Mouse (Mus musculus): ENCODE data around the gene Zfp362. TPM values are rescaled to one million over a fixed set of nuclear protein-coding genes. Genes with fewer than 3 reads are reported as not detected.

The Zfp362 gene
- polyA plus RNA-seq, 1 experiment from 2014 or later = 35.9 TPM

DNA sequence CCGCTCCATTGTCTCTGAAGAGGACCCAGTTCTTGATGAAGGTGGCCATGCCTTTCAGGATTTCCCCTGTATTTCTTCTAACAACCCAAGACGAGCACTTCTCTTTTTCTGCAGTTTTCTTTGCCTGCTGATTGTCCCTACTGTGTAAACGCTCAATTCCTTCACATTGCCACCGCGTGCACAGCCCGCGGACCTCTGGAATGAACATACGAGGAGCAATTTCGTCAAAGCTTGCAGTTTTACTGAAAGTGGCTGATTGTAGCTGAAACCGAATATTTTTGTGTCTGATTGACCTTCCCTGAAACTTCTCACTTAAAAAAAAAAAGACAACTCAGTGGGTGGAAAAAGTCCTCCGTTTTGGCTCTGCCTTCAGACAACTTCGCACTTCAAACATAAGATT, 14.7 kb upstream of the Zfp362 start:
- DNase-seq (ENCODE audit: low spot score) = no peak
- no peaks in the 10 kb centered on the region for H3K9me3 ChIP-seq
- H3K27me3 ChIP-seq (ENCODE audit: insufficient read depth, poor library complexity, severe bottlenecking) = no peaks in the 10 kb centered on the region
- peaks cover 9% of the 10 kb centered on the region; the same call in 1 of the 2 replicates for H3K4me1 ChIP-seq
- H3K4me3 ChIP-seq = no peak overlapping the region
- H3K27ac ChIP-seq = no peak overlapping the region
- 71% methylated on average over 12 of the region's 12 CpGs for WGBS
- H3K36me3 ChIP-seq = no peaks in the 10 kb centered on the region

DNA sequence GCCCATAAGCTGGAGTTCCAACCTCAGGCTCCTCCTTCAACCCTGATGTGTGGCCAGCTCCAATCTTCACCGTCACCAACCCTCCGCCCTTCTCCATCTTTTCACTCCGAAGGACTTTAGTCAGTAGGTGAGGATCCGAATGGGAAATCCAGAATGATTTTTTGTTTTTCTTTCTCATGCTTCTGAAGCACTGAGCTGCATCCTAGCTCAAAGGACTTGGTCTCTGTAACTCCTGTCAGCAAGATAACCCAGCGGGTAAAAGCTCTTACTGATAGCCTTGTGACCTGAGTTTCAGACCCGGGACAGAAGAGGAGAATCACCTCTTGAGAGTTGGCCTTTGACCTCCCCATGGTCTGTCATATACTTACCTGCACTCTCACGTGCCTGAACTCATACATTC, 11.2 kb upstream of the Zfp362 start:
- Histone ChIP-seq H3K4me3 (no peak overlapping the region), H3K9me3 (no peaks in the 10 kb centered on the region), H3K27ac (no peak overlapping the region), H3K4me1 (peaks cover 14% of the 10 kb centered on the region; the same call in 1 of the 2 replicates), H3K27me3 (ENCODE audit: insufficient read depth, poor library complexity, severe bottlenecking) (no peaks in the 10 kb centered on the region), H3K36me3 (no peaks in the 10 kb centered on the region)
- WGBS = 26% methylated on average over 7 of the region's 7 CpGs
- no peak for DNase-seq (ENCODE audit: low spot score)

- Histone ChIP-seq H3K27me3 (ENCODE audit: insufficient read depth, poor library complexity, severe bottlenecking) (no peaks in the 10 kb centered on the region), H3K4me3 (peak overlapping the region; percentile 61), H3K4me1 (peaks cover 17% of the 10 kb centered on the region), H3K27ac (peak overlapping the region; percentile 81), H3K36me3 (no peaks in the 10 kb centered on the region), H3K9me3 (no peaks in the 10 kb centered on the region)
- WGBS = 15% methylated on average over 16 of the region's 16 CpGs
- DNase-seq (ENCODE audit: low spot score) = peak; percentile 95
Observed at GRCm38 (mm10) chr4:128811382-128812056, 5.7 kb upstream of the Zfp362 start.

DNA sequence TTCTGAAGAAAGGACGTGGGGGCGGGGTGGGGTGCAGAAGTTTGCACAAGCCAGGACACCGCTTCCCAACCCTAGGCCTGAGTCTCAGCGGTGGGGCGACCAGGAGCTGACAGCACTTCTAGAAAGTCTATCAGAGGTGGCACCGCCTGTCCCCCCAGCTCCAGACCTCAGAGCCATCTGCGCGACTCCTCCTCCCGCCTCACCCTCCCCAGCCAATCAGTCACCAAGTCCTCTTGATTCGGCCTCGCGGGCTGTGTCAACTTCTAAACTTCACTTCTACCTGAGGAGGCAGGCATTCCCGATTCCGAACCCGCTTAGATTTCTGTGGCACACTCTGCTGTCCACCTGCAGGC, 958 bp upstream of the Zfp362 start:
- no peaks in the 10 kb centered on the region for H3K27me3 ChIP-seq (ENCODE audit: insufficient read depth, poor library complexity, severe bottlenecking)
- DNase-seq (ENCODE audit: low spot score) = peak; percentile 94
- 1% methylated on average over 15 of the region's 15 CpGs for WGBS
- no peaks in the 10 kb centered on the region for H3K36me3 ChIP-seq
- H3K4me1 ChIP-seq = peaks cover 41% of the 10 kb centered on the region
- peak overlapping the region; percentile 88 for H3K4me3 ChIP-seq
- peak overlapping the region; percentile 97 for H3K27ac ChIP-seq
- no peaks in the 10 kb centered on the region for H3K9me3 ChIP-seq

GRCm38 (mm10) chr4:128805150-128806042, 449 bp downstream of the Zfp362 start:
- Histone ChIP-seq H3K27ac (peak overlapping the region; percentile 97), H3K27me3 (ENCODE audit: insufficient read depth, poor library complexity, severe bottlenecking) (no peaks in the 10 kb centered on the region), H3K4me1 (peaks cover 51% of the 10 kb centered on the region), H3K9me3 (no peaks in the 10 kb centered on the region), H3K4me3 (peak overlapping the region; percentile 88), H3K36me3 (peaks cover 2% of the 10 kb centered on the region; the same call in 1 of the 2 replicates)
- 4% methylated on average over 73 of the region's 74 CpGs for WGBS
- peak; percentile 73 for DNase-seq (ENCODE audit: low spot score)

DNA sequence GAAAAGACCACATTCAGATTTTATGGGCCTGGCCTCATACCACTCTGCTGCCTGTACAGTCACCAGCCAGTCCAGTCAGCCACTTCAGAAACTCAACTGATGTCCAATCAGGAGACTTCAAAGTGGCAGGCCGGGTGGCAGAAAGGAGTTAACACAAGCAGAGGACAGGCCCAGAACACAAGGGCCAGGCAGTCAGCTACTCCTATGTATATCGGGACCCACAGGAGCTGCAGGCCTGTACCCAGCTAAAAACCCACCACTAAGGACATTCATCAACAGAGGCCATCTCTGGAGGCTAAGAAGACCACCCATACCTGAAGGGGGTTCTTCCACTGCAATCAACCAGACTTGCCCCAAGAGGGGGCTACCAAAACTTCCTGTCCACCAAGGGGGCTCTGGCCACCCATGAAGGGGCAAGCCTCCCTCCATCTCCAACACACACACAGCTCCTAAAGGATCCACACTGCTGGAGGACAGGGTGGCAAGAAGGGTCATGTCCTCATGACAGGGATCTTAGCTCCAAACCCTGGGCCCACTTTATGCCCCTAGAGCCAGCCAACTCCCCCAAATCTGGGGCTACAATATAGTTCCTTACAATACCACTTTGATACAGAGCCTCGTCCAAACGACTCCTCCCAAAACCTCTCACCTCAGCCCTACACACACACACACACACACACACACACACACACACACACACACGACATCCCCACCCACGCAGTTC, 1.3 kb downstream of the Zfp362 start:
- Histone ChIP-seq H3K27ac (peak overlapping the region; percentile 97), H3K36me3 (peaks cover 2% of the 10 kb centered on the region; the same call in 1 of the 2 replicates), H3K4me1 (peaks cover 59% of the 10 kb centered on the region), H3K9me3 (no peaks in the 10 kb centered on the region), H3K4me3 (peak overlapping the region; percentile 88), H3K27me3 (ENCODE audit: insufficient read depth, poor library complexity, severe bottlenecking) (no peaks in the 10 kb centered on the region)
- WGBS = 6% methylated on average over 6 of the region's 6 CpGs
- no peak for DNase-seq (ENCODE audit: low spot score)

GRCm38 (mm10) chr4:128803569-128803968, 2.3 kb downstream of the Zfp362 start:
- Histone ChIP-seq H3K4me3 (peak overlapping the region; percentile 88), H3K27ac (peak overlapping the region; percentile 97), H3K27me3 (ENCODE audit: insufficient read depth, poor library complexity, severe bottlenecking) (no peaks in the 10 kb centered on the region), H3K4me1 (peaks cover 69% of the 10 kb centered on the region), H3K36me3 (peaks cover 2% of the 10 kb centered on the region; the same call in 1 of the 2 replicates), H3K9me3 (no peaks in the 10 kb centered on the region)
- DNase-seq (ENCODE audit: low spot score) = no peak
- WGBS = 50% methylated on average over 5 of the region's 5 CpGs

DNA sequence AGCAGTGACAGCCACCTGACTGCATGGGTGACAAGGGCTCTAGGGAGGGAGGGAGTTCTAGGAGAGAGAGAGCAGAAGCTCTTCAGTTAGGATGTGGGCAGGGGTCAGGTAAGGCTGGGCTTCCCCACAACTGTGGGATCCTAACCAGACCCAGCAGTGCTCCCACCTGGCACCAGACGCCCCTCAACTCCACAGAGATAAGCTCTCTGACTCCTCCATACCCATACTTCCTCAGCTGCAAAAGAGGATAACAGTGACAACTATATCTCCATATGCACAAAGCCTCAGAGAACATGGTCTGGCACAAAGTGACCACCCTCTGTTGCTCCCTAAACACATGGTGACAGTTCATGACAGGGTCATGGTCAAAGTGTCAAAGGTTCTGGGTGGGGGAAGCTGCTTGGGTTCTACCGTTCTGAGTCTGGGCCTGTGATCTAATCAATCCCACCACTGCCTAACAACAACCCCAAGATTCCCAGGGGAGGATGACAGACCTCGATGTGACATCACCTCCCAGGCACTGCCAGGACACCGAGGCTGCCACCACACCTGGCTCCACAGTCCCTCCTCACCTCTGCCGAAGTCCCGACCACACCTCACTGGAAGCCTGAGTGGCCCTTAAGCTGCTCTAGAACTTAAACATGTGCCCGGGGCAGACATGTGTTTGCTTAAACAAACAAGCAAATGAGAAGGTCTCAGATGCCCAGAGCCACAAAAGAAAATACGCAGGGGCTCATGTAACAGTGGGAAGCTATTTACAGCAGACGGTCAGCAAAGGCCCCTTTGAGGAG, 4.0 kb downstream of the Zfp362 start:
- Histone ChIP-seq H3K27me3 (ENCODE audit: insufficient read depth, poor library complexity, severe bottlenecking) (no peaks in the 10 kb centered on the region), H3K27ac (peak overlapping the region; percentile 72), H3K4me1 (peaks cover 81% of the 10 kb centered on the region), H3K36me3 (peaks cover 2% of the 10 kb centered on the region; the same call in 1 of the 2 replicates), H3K9me3 (no peaks in the 10 kb centered on the region), H3K4me3 (no peak overlapping the region)
- no peak for DNase-seq (ENCODE audit: low spot score)
- WGBS = 41% methylated on average over 9 of the region's 9 CpGs

DNA sequence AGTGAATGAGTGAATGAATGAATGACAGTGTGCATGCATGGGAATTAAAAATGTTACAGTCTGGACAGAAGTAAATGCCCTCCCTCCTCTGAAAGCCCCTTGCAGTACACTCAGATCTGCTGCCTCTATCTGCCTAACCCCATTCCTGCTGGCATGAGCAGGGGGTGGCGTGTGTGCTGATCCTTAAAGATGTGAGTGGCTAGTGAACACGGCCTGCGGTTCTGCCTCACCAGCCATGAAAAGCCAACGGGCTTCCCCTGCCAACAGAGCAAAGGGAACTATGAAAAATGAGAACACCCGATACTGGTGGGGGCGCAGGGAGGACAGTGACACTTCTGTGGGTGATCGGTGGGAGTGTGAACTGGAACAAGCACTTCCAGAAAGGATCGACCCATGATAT, 9.1 kb downstream of the Zfp362 start:
- Histone ChIP-seq H3K4me3 (no peak overlapping the region), H3K27ac (no peak overlapping the region), H3K36me3 (peaks cover 29% of the 10 kb centered on the region), H3K27me3 (ENCODE audit: insufficient read depth, poor library complexity, severe bottlenecking) (no peaks in the 10 kb centered on the region), H3K9me3 (no peaks in the 10 kb centered on the region), H3K4me1 (peaks cover 91% of the 10 kb centered on the region)
- 84% methylated on average over 8 of the region's 8 CpGs for WGBS
- no peak for DNase-seq (ENCODE audit: low spot score)

DNA sequence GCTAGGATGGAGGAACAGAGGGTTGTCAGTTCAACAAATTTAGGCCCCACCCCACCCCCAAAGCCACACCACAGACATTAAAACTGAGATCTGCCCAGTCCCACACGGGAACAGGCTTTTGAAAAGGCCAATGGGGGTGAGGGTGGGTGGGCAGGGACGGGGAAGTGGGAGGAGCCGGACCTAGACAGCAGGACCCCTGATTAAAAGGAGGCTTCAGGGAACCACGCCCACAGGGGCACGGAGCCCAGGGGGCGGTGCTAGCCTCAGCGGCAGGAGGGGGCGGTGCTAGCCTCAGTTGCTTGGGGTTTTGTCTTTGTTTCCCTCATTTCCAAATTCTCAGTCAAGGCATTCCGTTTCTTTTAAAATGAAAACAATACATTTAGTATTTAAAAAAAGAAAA, 10.2 kb downstream of the Zfp362 start:
- H3K27ac ChIP-seq = peak overlapping the region; percentile 16; the same call in 1 of the 2 replicates
- WGBS = 4% methylated on average over 9 of the region's 9 CpGs
- no peak for DNase-seq (ENCODE audit: low spot score)
- peaks cover 29% of the 10 kb centered on the region for H3K36me3 ChIP-seq
- peak overlapping the region; percentile 22; the same call in 1 of the 2 replicates for H3K4me3 ChIP-seq
- peaks cover 93% of the 10 kb centered on the region for H3K4me1 ChIP-seq
- no peaks in the 10 kb centered on the region for H3K9me3 ChIP-seq
- no peaks in the 10 kb centered on the region for H3K27me3 ChIP-seq (ENCODE audit: insufficient read depth, poor library complexity, severe bottlenecking)

DNA sequence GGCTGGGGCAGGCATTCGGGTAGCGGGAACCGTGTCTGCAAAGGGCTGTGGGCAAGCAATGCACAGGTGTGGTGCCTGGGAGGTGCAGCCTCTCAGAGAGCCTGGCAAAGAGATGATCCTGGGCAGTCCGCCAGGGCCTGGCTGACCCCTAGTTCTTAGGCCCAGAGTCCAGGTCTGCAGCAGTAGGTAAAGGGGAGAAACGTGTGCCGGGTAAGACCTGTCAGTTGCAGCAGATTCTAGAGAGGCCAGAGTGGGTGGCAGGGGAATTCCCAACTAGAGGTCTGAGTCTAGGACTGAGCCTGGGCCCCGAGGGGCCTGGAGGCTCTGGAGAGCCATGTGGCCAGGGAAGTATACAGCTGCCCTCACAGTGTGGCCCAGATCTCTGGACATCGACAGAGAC, 11.6 kb downstream of the Zfp362 start:
- Histone ChIP-seq H3K9me3 (no peaks in the 10 kb centered on the region), H3K4me1 (peaks cover 92% of the 10 kb centered on the region), H3K4me3 (no peak overlapping the region), H3K27ac (peak overlapping the region; percentile 69; the same call in 1 of the 2 replicates), H3K27me3 (ENCODE audit: insufficient read depth, poor library complexity, severe bottlenecking) (no peaks in the 10 kb centered on the region), H3K36me3 (peaks cover 43% of the 10 kb centered on the region)
- whole genome bisulfite sequencing = 86% methylated on average over 8 of the region's 8 CpGs
- DNase-seq (ENCODE audit: low spot score) = no peak

DNA sequence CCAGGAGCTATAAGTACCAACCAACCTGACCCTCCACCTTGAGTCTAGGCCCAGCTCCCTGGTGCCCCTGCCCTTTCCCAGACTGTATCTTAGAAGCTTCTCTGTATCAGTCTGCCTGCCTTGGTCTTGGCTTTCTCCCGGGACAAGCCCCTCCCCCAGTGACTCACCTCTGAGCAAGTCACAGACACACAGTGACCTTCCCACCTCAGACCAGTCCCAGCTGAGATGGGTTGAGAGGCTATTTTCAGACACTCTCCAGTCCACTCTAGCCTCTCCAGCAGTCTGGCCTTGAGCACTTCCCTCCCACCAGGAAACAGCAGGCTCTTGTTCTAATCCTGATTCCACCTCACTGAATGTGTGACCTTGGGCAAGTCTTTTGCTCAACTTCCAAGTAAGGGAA, 12.1 kb downstream of the Zfp362 start:
- 18% methylated on average over 1 of the region's 1 CpGs for WGBS
- Histone ChIP-seq H3K9me3 (no peaks in the 10 kb centered on the region), H3K4me3 (no peak overlapping the region), H3K4me1 (peaks cover 87% of the 10 kb centered on the region), H3K27ac (peak overlapping the region; percentile 71), H3K27me3 (ENCODE audit: insufficient read depth, poor library complexity, severe bottlenecking) (no peaks in the 10 kb centered on the region), H3K36me3 (peaks cover 43% of the 10 kb centered on the region)
- peak; percentile 86 for DNase-seq (ENCODE audit: low spot score)
